Mouse (Mus musculus): ENCODE measurements around the gene Gm20219. TPM values are rescaled to one million over a fixed set of nuclear protein-coding genes. Genes with fewer than 3 reads are reported as not detected.

Gm20219 gene
- polyA plus RNA-seq, 1 experiment from 2014 or later = not detected

- Histone ChIP-seq H3K4me3 (ENCODE audit: low read depth, low read length) (no peak overlapping the region), H3K27me3 (replicated peaks; ENCODE audit: control insufficient read depth, insufficient read depth, low read length) (no peaks in the 10 kb centered on the region), H3K4me2 (replicated peaks; ENCODE audit: low read depth) (no peak overlapping the region), H3K27ac (ENCODE audit: low read depth, low read length) (no peak overlapping the region), H3K4me1 (replicated peaks; ENCODE audit: control insufficient read depth, insufficient read depth, low read length) (no peaks in the 10 kb centered on the region), H3K9me3 (ENCODE audit: control insufficient read depth) (no peaks in the 10 kb centered on the region), H3K9ac (ENCODE audit: low read depth, low read length) (no peak overlapping the region), H3K36me3 (ENCODE audit: control insufficient read depth, insufficient read depth) (peaks cover 43% of the 10 kb centered on the region)
- no peak for TF ChIP-seq CTCF (IDR thresholded peaks at IDR 0.05; ENCODE audit: low read depth)
- no peak for ATAC-seq
- WGBS = 52% methylated on average over 1 of the region's 1 CpGs
These were observed 5.9 kb upstream of the Gm20219 start for GRCm38 (mm10) chr17:56560131-56560530.

- Histone ChIP-seq H3K4me1 (replicated peaks; ENCODE audit: control insufficient read depth, insufficient read depth, low read length) (no peaks in the 10 kb centered on the region), H3K9ac (ENCODE audit: low read depth, low read length) (no peak overlapping the region), H3K27me3 (replicated peaks; ENCODE audit: control insufficient read depth, insufficient read depth, low read length) (no peaks in the 10 kb centered on the region), H3K4me3 (ENCODE audit: low read depth, low read length) (no peak overlapping the region), H3K9me3 (ENCODE audit: control insufficient read depth) (no peaks in the 10 kb centered on the region), H3K36me3 (ENCODE audit: control insufficient read depth, insufficient read depth) (peaks cover 36% of the 10 kb centered on the region), H3K4me2 (replicated peaks; ENCODE audit: low read depth) (no peak overlapping the region), H3K27ac (ENCODE audit: low read depth, low read length) (no peak overlapping the region)
- WGBS = 75% methylated on average over 3 of the region's 3 CpGs
- TF ChIP-seq CTCF (IDR thresholded peaks at IDR 0.05; ENCODE audit: low read depth) = no peak
- ATAC-seq = no peak
These were observed 5.2 kb upstream of the Gm20219 start for GRCm38 (mm10) chr17:56559386-56559785.

GRCm38 (mm10) chr17:56558448-56558847 is 4.3 kb upstream of the Gm20219 start:
- Histone ChIP-seq H3K9ac (ENCODE audit: low read depth, low read length) (no peak overlapping the region), H3K4me3 (ENCODE audit: low read depth, low read length) (no peak overlapping the region), H3K9me3 (ENCODE audit: control insufficient read depth) (no peaks in the 10 kb centered on the region), H3K4me1 (replicated peaks; ENCODE audit: control insufficient read depth, insufficient read depth, low read length) (no peaks in the 10 kb centered on the region), H3K27ac (ENCODE audit: low read depth, low read length) (no peak overlapping the region), H3K27me3 (replicated peaks; ENCODE audit: control insufficient read depth, insufficient read depth, low read length) (no peaks in the 10 kb centered on the region), H3K4me2 (replicated peaks; ENCODE audit: low read depth) (no peak overlapping the region), H3K36me3 (ENCODE audit: control insufficient read depth, insufficient read depth) (peaks cover 26% of the 10 kb centered on the region)
- ATAC-seq = 0 out of 2 replicates have a peak, but pooled peaks have one; percentile 28
- TF ChIP-seq CTCF (IDR thresholded peaks at IDR 0.05; ENCODE audit: low read depth) = peak; percentile 94
- 20% methylated on average over 3 of the region's 3 CpGs for WGBS

- peak; percentile 98 for TF ChIP-seq CTCF (IDR thresholded peaks at IDR 0.05; ENCODE audit: low read depth)
- 73% methylated on average over 5 of the region's 5 CpGs for WGBS
- Histone ChIP-seq H3K4me2 (replicated peaks; ENCODE audit: low read depth) (no peak overlapping the region), H3K9ac (ENCODE audit: low read depth, low read length) (no peak overlapping the region), H3K36me3 (ENCODE audit: control insufficient read depth, insufficient read depth) (no peaks in the 10 kb centered on the region; the same call in 1 of the 2 replicates), H3K4me3 (ENCODE audit: low read depth, low read length) (no peak overlapping the region), H3K27me3 (replicated peaks; ENCODE audit: control insufficient read depth, insufficient read depth, low read length) (no peaks in the 10 kb centered on the region), H3K9me3 (ENCODE audit: control insufficient read depth) (no peaks in the 10 kb centered on the region), H3K27ac (ENCODE audit: low read depth, low read length) (no peak overlapping the region), H3K4me1 (replicated peaks; ENCODE audit: control insufficient read depth, insufficient read depth, low read length) (no peaks in the 10 kb centered on the region)
- no peak for ATAC-seq
These were observed 1.3 kb downstream of the Gm20219 start for GRCm38 (mm10) chr17:56552781-56553363.

- no peak overlapping the region for H3K27ac ChIP-seq (ENCODE audit: low read depth, low read length)
These were observed 2.2 kb downstream of the Gm20219 start for GRCm38 (mm10) chr17:56551841-56552581.

GRCm38 (mm10) chr17:56550784-56551475 is 3.3 kb downstream of the Gm20219 start:
- H3K4me3 ChIP-seq (ENCODE audit: low read depth, low read length) = no peak overlapping the region
- no peaks in the 10 kb centered on the region for H3K9me3 ChIP-seq (ENCODE audit: control insufficient read depth)
- ATAC-seq = no peak
- no peaks in the 10 kb centered on the region for H3K4me1 ChIP-seq (replicated peaks; ENCODE audit: control insufficient read depth, insufficient read depth, low read length)
- no peak overlapping the region for H3K9ac ChIP-seq (ENCODE audit: low read depth, low read length)
- no peak for TF ChIP-seq CTCF (IDR thresholded peaks at IDR 0.05; ENCODE audit: low read depth)
- 78% methylated on average over 12 of the region's 12 CpGs for WGBS
- H3K36me3 ChIP-seq (ENCODE audit: control insufficient read depth, insufficient read depth) = no peaks in the 10 kb centered on the region; the same call in 1 of the 2 replicates
- H3K4me2 ChIP-seq (replicated peaks; ENCODE audit: low read depth) = no peak overlapping the region
- no peak overlapping the region for H3K27ac ChIP-seq (ENCODE audit: low read depth, low read length)
- H3K27me3 ChIP-seq (replicated peaks; ENCODE audit: control insufficient read depth, insufficient read depth, low read length) = no peaks in the 10 kb centered on the region

More at GRCm38 (mm10) chr17:56551841-56552581, 2.2 kb downstream of the Gm20219 start:
- H3K4me1 ChIP-seq (replicated peaks; ENCODE audit: control insufficient read depth, insufficient read depth, low read length) = no peaks in the 10 kb centered on the region
- H3K9ac ChIP-seq (ENCODE audit: low read depth, low read length) = no peak overlapping the region
- WGBS = 81% methylated on average over 6 of the region's 6 CpGs
- TF ChIP-seq CTCF (IDR thresholded peaks at IDR 0.05; ENCODE audit: low read depth) = no peak
- no peak overlapping the region for H3K4me3 ChIP-seq (ENCODE audit: low read depth, low read length)
- H3K9me3 ChIP-seq (ENCODE audit: control insufficient read depth) = no peaks in the 10 kb centered on the region
- H3K4me2 ChIP-seq (replicated peaks; ENCODE audit: low read depth) = no peak overlapping the region
- H3K36me3 ChIP-seq (ENCODE audit: control insufficient read depth, insufficient read depth) = no peaks in the 10 kb centered on the region; the same call in 1 of the 2 replicates
- no peaks in the 10 kb centered on the region for H3K27me3 ChIP-seq (replicated peaks; ENCODE audit: control insufficient read depth, insufficient read depth, low read length)
- no peak for ATAC-seq

Data from intestine, postnatal 0 days (tissue).